ENCODE assay signal across 11 mouse cellular contexts in the genomic region with DNA sequence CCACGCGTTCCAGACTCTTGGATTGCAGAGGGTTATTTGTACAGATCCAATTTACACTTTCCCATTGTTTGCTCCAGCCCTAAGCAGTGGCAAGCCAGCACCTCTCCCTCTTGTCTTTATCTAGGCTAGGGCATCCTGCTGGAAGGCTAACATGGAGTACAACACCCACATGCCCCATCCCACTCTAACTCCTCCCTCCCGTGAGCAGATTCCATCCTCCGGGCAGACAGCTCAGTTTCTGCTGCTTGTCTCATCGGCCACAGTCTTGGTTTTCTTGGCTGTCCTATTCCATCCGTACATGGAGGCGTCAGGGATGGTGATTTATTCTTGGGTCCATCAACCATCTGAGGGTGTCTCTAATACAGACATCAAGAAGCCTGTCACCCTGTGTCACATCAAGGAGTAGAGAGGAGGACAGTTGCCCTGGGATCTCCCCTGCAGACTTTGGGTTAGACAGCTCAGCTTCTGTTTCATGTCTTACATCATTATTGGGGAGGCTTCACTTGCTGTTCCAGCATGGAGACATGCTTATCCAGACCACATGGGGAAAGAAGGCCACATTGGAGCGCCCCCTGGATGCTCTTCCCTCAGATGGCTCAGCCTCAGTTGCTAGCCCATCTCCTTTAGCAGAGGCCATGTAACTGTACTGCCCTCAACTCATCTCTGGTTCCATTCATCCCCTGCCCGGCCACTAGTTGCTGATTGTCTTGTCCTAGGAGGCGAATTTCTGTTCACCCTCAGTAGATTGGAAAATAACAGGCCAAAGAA.
DNase-seq lines count a peak whose midpoint lies in the region; ATAC-seq and TF ChIP-seq lines count a peak whose summit lies in the region.
"Had no signal": no experiment of that assay in that cellular context is flagged by ENCODE, and none has a peak within 500 bp of the region (broad histone marks: within the 10 kb centered on the region; RNA-seq: fewer than 3 reads in every experiment).

No protein-coding gene starts in this region.

- H3K4me3 ChIP-seq in heart, embryonic 10.5 days, result no peak overlapping the region
- H3K4me3 ChIP-seq in heart, adult 2 months, result no peak overlapping the region
- no peak overlapping the region for H3K4me3 ChIP-seq in kidney, postnatal 0 days (replicated peaks; ENCODE audit: low read depth, low read length)
- H3K4me3 ChIP-seq in MEL (ENCODE audit: control insufficient read depth in 1 of 2, insufficient read depth in 1 of 2, low read depth in 2 of 2, low read length in 2 of 2), result no peak overlapping the region
- H3K4me3 ChIP-seq: embryonic facial prominence, embryonic 12.5 days had no signal

- no peak for TF ChIP-seq CTCF in heart, adult 2 months (IDR thresholded peaks at IDR 0.05)
- 0 out of 2 replicates have a peak, but pooled peaks have one; percentile 8 for TF ChIP-seq CTCF in kidney, postnatal 0 days (IDR thresholded peaks at IDR 0.05; ENCODE audit: low read depth)
- peak; percentile 20 to 40 (median 23); a peak in 4 of 6 replicates for TF ChIP-seq CTCF in MEL (IDR thresholded peaks at IDR 0.05 in 2 of 3, conservative IDR thresholded peaks at IDR 0.05 in 1 of 3; ENCODE audit: control insufficient read depth in 1 of 3, insufficient read depth in 1 of 3, low read depth in 2 of 3, low read length in 3 of 3, poor library complexity in 1 of 3, severe bottlenecking in 1 of 3)

- no peak for TF ChIP-seq EP300 in heart, adult 2 months (IDR thresholded peaks at IDR 0.05; ENCODE audit: insufficient read depth, low read depth, low read length)
- no peak for TF ChIP-seq EP300 in MEL (IDR thresholded peaks at IDR 0.05; ENCODE audit: low read depth in 1 of 2, low read length in 2 of 2)

- peak overlapping the region; percentile 79 for H3K27ac ChIP-seq in heart, embryonic 10.5 days
- H3K27ac ChIP-seq in heart, adult 2 months, result no peak overlapping the region
- H3K27ac ChIP-seq in kidney, postnatal 0 days, result no peak overlapping the region
- H3K27ac ChIP-seq in MEL (ENCODE audit: control insufficient read depth, low read depth, low read length), result no peak overlapping the region
- H3K27ac ChIP-seq: embryonic facial prominence, embryonic 12.5 days had no signal

- no peak overlapping the region for H3K9ac ChIP-seq in heart, adult 2 months (ENCODE audit: low read depth, low read length)
- H3K9ac ChIP-seq in kidney, postnatal 0 days (ENCODE audit: low read depth, low read length), result no peak overlapping the region
- H3K9ac ChIP-seq in MEL (ENCODE audit: control insufficient read depth, low read depth, low read length, poor library complexity, severe bottlenecking), result no peak overlapping the region
- H3K9ac ChIP-seq: embryonic facial prominence, embryonic 12.5 days had no signal

- no peak overlapping the region for H3K4me2 ChIP-seq in kidney, postnatal 0 days (ENCODE audit: low read length)
- H3K4me2 ChIP-seq: embryonic facial prominence, embryonic 12.5 days had no signal

- ATAC-seq in kidney, postnatal 0 days (replicated peaks; ENCODE audit: low FRiP score, low read depth), result no peak

- 72% methylated on average over 10 of the region's 10 CpGs for WGBS in heart, embryonic 10.5 days
- 78% methylated on average over 10 of the region's 10 CpGs for WGBS in heart, adult 2 months
- WGBS in kidney, postnatal 0 days, result 80% methylated on average over 10 of the region's 10 CpGs

- DNase-seq in heart, embryonic 10.5 days (ENCODE audit: low spot score), result no peak
- no peak for DNase-seq in heart, adult 2 months
- DNase-seq in kidney, postnatal 0 days (ENCODE audit: low spot score), result no peak
- no peak for DNase-seq in kidney, adult 18-20 months
- DNase-seq in 3T3-L1 (ENCODE audit: low read depth, low spot score) (peak; percentile 7), MEL (ENCODE audit: low read depth, low spot score) (no peak)
- DNase-seq in adrenal gland, postnatal 14 days, result no peak
- DNase-seq in left cerebral cortex, adult 9 months (ENCODE audit: low spot score in 2 of 2), result no peak
- DNase-seq: kidney, postnatal 10 days; thymus, postnatal 14 days had no signal

- no peaks in the 10 kb centered on the region for H3K9me3 ChIP-seq in heart, embryonic 10.5 days
- H3K9me3 ChIP-seq in kidney, postnatal 0 days (replicated peaks; ENCODE audit: low read length), result no peaks in the 10 kb centered on the region
- H3K9me3 ChIP-seq in MEL (replicated peaks; ENCODE audit: insufficient read depth, low read length), result no peaks in the 10 kb centered on the region
- H3K9me3 ChIP-seq: embryonic facial prominence, embryonic 12.5 days had no signal

- peaks cover 12% of the 10 kb centered on the region; the same call in 1 of the 2 replicates for H3K36me3 ChIP-seq in heart, embryonic 10.5 days
- H3K36me3 ChIP-seq in heart, adult 2 months (ENCODE audit: control insufficient read depth, insufficient read depth, low read length), result no peaks in the 10 kb centered on the region
- no peaks in the 10 kb centered on the region for H3K36me3 ChIP-seq in kidney, postnatal 0 days (ENCODE audit: insufficient read depth, low read length)
- no peaks in the 10 kb centered on the region; a peak in 1 of 4 replicates for H3K36me3 ChIP-seq in MEL (ENCODE audit: control insufficient read depth in 1 of 2, insufficient read depth in 2 of 2, low read length in 2 of 2)

- no peaks in the 10 kb centered on the region for H3K27me3 ChIP-seq in heart, embryonic 10.5 days (ENCODE audit: insufficient read depth, poor library complexity, severe bottlenecking)
- H3K27me3 ChIP-seq in heart, adult 2 months (ENCODE audit: control insufficient read depth, insufficient read depth, low read length), result no peaks in the 10 kb centered on the region
- no peaks in the 10 kb centered on the region for H3K27me3 ChIP-seq in kidney, postnatal 0 days (ENCODE audit: insufficient read depth, low read length)
- no peaks in the 10 kb centered on the region for H3K27me3 ChIP-seq in MEL (ENCODE audit: control insufficient read depth in 1 of 2, insufficient read depth in 2 of 2, low read length in 2 of 2)
- H3K27me3 ChIP-seq: embryonic facial prominence, embryonic 12.5 days had no signal

- H3K4me1 ChIP-seq in heart, embryonic 10.5 days, result peaks cover 17% of the 10 kb centered on the region
- H3K4me1 ChIP-seq in heart, adult 2 months (ENCODE audit: control insufficient read depth, insufficient read depth, low read length), result no peaks in the 10 kb centered on the region; the same call in 1 of the 2 replicates
- H3K4me1 ChIP-seq in kidney, postnatal 0 days (replicated peaks; ENCODE audit: insufficient read depth, low read length), result no peaks in the 10 kb centered on the region
- H3K4me1 ChIP-seq in MEL (ENCODE audit: control insufficient read depth in 1 of 2, insufficient read depth in 2 of 2, low read length in 2 of 2), result no peaks in the 10 kb centered on the region

- no peak for TF ChIP-seq POLR2A in heart, adult 2 months (IDR thresholded peaks at IDR 0.05; ENCODE audit: insufficient read depth, low read depth, low read length)
- TF ChIP-seq POLR2A in MEL (IDR thresholded peaks at IDR 0.05; ENCODE audit: control insufficient read depth in 1 of 2, insufficient read depth in 1 of 2, low read depth in 1 of 2, low read length in 2 of 2, poor library complexity in 1 of 2), result no peak

- intact Hi-C loops in heart, adult 2 months (cut with DNase I), result no loop called here

- H3K79me2 ChIP-seq in heart, adult 2 months (replicated peaks; ENCODE audit: control insufficient read depth, insufficient read depth, low read length), result no peaks in the 10 kb centered on the region
- H3K79me2 ChIP-seq in MEL (ENCODE audit: control insufficient read depth, insufficient read depth, low read length, poor library complexity), result no peaks in the 10 kb centered on the region

- no peak for TF ChIP-seq RAD21 in MEL (IDR thresholded peaks at IDR 0.05; ENCODE audit: low read depth, low read length)

TF ChIP-seq in MEL, 35 proteins besides CTCF, POLR2A, EP300 and RAD21:
- TF ChIP-seq HCFC1 (IDR thresholded peaks at IDR 0.05; ENCODE audit: low read depth, low read length) (no peak), ETS1 (IDR thresholded peaks at IDR 0.05; ENCODE audit: low read depth, low read length) (no peak), MYB (IDR thresholded peaks at IDR 0.05; ENCODE audit: low read depth, low read length) (no peak), ELF1 (IDR thresholded peaks at IDR 0.05; ENCODE audit: low read depth, low read length) (no peak), MEF2A (IDR thresholded peaks at IDR 0.05; ENCODE audit: extremely low read depth, insufficient replicate concordance, low read depth, low read length, poor library complexity, severe bottlenecking) (no peak), MAZ (IDR thresholded peaks at IDR 0.05; ENCODE audit: low read depth, low read length) (no peak)
